Mouse (Mus musculus) neural tube, embryonic 11.5 days (tissue): ENCODE data around the gene Cactin. TPM values are rescaled to one million over a fixed set of nuclear protein-coding genes. Genes with fewer than 3 reads are reported as not detected.

Experiments used
- ATAC-seq: fragments of 200-750 bp; cut with Nextera tagmentation; 2 replicates; pipeline ENCODE4 v1.8.0; 2017; ENCODE audit warnings: moderate number of reproducible peaks, mild to moderate bottlenecking, moderate TSS enrichment, moderate library complexity; ENCODE audit not compliant: insufficient read depth, low FRiP score, low TSS enrichment
- DNase-seq: peaks from one replicate; pipeline ENCODE4 v3.0.0-alpha.2; 2015; ENCODE audit warnings: low spot score
- H3K27ac ChIP-seq: fragments of 300-500 bp; sonication (generic); 2 replicates; pipeline ENCODE4 v1.5.1; 2014; ENCODE audit warnings: low read depth, mild to moderate bottlenecking, low read length
- H3K27me3 ChIP-seq: fragments of 300-500 bp; sonication (generic); 2 replicates; pipeline ENCODE4 v1.6.1; 2014; ENCODE audit warnings: mild to moderate bottlenecking, low read length, mixed read lengths; ENCODE audit not compliant: control insufficient read depth, insufficient read depth
- H3K36me3 ChIP-seq: fragments of 300-500 bp; sonication (generic); 2 replicates; pipeline ENCODE4 v1.6.1; 2014; ENCODE audit warnings: mild to moderate bottlenecking, low read length, moderate library complexity, mixed read lengths; ENCODE audit not compliant: control insufficient read depth, insufficient read depth
- H3K4me1 ChIP-seq: fragments of 300-500 bp; sonication (generic); 2 replicates; pipeline ENCODE4 v1.6.1; 2014; ENCODE audit warnings: low read length, mixed read lengths; ENCODE audit not compliant: control insufficient read depth, insufficient read depth
- H3K4me2 ChIP-seq: fragments of 300-500 bp; sonication (generic); 2 replicates; pipeline ENCODE4 v1.6.1; 2014; ENCODE audit warnings: low read depth, mild to moderate bottlenecking, moderate library complexity
- H3K4me3 ChIP-seq: fragments of 300-500 bp; sonication (generic); 2 replicates; pipeline ENCODE4 v1.5.1; 2014; ENCODE audit warnings: low read depth, low read length
- H3K9ac ChIP-seq: fragments of 300-500 bp; sonication (generic); 2 replicates; pipeline ENCODE4 v1.6.1; 2014; ENCODE audit warnings: mild to moderate bottlenecking, low read length
- H3K9me3 ChIP-seq: fragments of 300-500 bp; sonication (generic); 2 replicates; pipeline ENCODE4 v1.6.1; 2016; ENCODE audit warnings: low read length; ENCODE audit not compliant: control insufficient read depth
- WGBS: fragments of 180-500 bp; shearing (Covaris S2); extraction: QIAGEN DNeasy Blood & Tissue Kit; methylation state at CpG from one replicate; pipeline ENCODE4 v1.1.7; 2014; 5-methylcytosine and 5-hydroxymethylcytosine counted together
- polyA plus RNA-seq: library from polyadenylated mRNA; unstranded; fragments of >200 nt; fragmentation: Nextera tagmentation; extraction: Ambion mirVana; gene quantifications from 2 replicates; pipeline ENCODE4 v1.2.1, GENCODE M21; 2014

The Cactin gene
- polyA plus RNA-seq: 39.4 and 46.2 TPM in 2 replicates

GRCm38 (mm10) chr10:81320550-81321347, at the start of gene Cactin:
Cactin (plus strand) TSS chr10:81321103.
- H3K9me3 ChIP-seq: no peaks in the 10 kb centered on the region
- DNase-seq (peak; percentile 99), ATAC-seq (peak; percentile 91)
- peaks cover 18% of the 10 kb centered on the region for H3K4me1 ChIP-seq
- peak within 1 kb of the TSS; percentile 56 for H3K9ac ChIP-seq
- H3K36me3 ChIP-seq: peaks cover 34% of the 10 kb centered on the region
- H3K4me2 ChIP-seq: peak within 1 kb of the TSS; percentile 77
- no peaks in the 10 kb centered on the region for H3K27me3 ChIP-seq
- H3K4me3 ChIP-seq: peak within 1 kb of the TSS; percentile 69
- WGBS: under 1% methylated on average over 68 of the region's 68 CpGs
- peak within 1 kb of the TSS; percentile 75 for H3K27ac ChIP-seq

GRCm38 (mm10) chr10:81272356-81272755, 48.5 kb upstream of the Cactin start:
- ATAC-seq (no peak), DNase-seq (no peak)
- WGBS: 94% methylated on average over 21 of the region's 21 CpGs
- no peak overlapping the region for H3K27ac ChIP-seq
- H3K4me3 ChIP-seq: no peak overlapping the region
- H3K9ac ChIP-seq: no peak overlapping the region
- H3K27me3 ChIP-seq: no peaks in the 10 kb centered on the region
- no peak overlapping the region for H3K4me2 ChIP-seq
- no peaks in the 10 kb centered on the region for H3K9me3 ChIP-seq
- peaks cover 12% of the 10 kb centered on the region for H3K36me3 ChIP-seq
- peaks cover 6% of the 10 kb centered on the region; the same call in 1 of the 2 replicates for H3K4me1 ChIP-seq

- Histone ChIP-seq H3K9ac (no peak overlapping the region), H3K9me3 (no peaks in the 10 kb centered on the region), H3K27me3 (no peaks in the 10 kb centered on the region), H3K27ac (no peak overlapping the region), H3K4me1 (peaks cover 1% of the 10 kb centered on the region; the same call in 1 of the 2 replicates), H3K4me3 (no peak overlapping the region), H3K4me2 (no peak overlapping the region), H3K36me3 (peaks cover 12% of the 10 kb centered on the region)
- DNase-seq (no peak), ATAC-seq (no peak)
- WGBS: 94% methylated on average over 19 of the region's 19 CpGs
Observed at GRCm38 (mm10) chr10:81273842-81274241, 47.1 kb upstream of the Cactin start.

- Histone ChIP-seq H3K27ac (no peak overlapping the region), H3K4me1 (no peaks in the 10 kb centered on the region), H3K36me3 (no peaks in the 10 kb centered on the region; the same call in 1 of the 2 replicates), H3K9me3 (no peaks in the 10 kb centered on the region), H3K4me3 (no peak overlapping the region), H3K4me2 (no peak overlapping the region), H3K9ac (no peak overlapping the region), H3K27me3 (0 out of 2 replicates have a peak, but pooled peaks cover 3% of the 10 kb centered on the region)
- 70% methylated on average over 22 of the region's 22 CpGs for WGBS
- no peak for DNase-seq
- no peak for ATAC-seq
Observed at GRCm38 (mm10) chr10:81277676-81278075, 43.2 kb upstream of the Cactin start.

- Histone ChIP-seq H3K4me1 (no peaks in the 10 kb centered on the region), H3K9ac (no peak overlapping the region), H3K9me3 (no peaks in the 10 kb centered on the region), H3K27me3 (peaks cover 20% of the 10 kb centered on the region), H3K27ac (no peak overlapping the region), H3K4me3 (no peak overlapping the region), H3K36me3 (no peaks in the 10 kb centered on the region), H3K4me2 (no peak overlapping the region)
- ATAC-seq: no peak
- WGBS: 40% methylated on average over 10 of the region's 10 CpGs
- DNase-seq: no peak
Observed at GRCm38 (mm10) chr10:81279496-81279895, 41.4 kb upstream of the Cactin start.

GRCm38 (mm10) chr10:81284189-81284588, 36.7 kb upstream of the Cactin start:
- ATAC-seq: no peak
- H3K4me2 ChIP-seq: no peak overlapping the region
- no peak overlapping the region for H3K27ac ChIP-seq
- WGBS: 58% methylated on average over 6 of the region's 6 CpGs
- no peaks in the 10 kb centered on the region; the same call in 1 of the 2 replicates for H3K4me1 ChIP-seq
- no peak for DNase-seq
- H3K4me3 ChIP-seq: no peak overlapping the region
- no peaks in the 10 kb centered on the region for H3K9me3 ChIP-seq
- H3K9ac ChIP-seq: no peak overlapping the region; the same call in 1 of the 2 replicates
- H3K27me3 ChIP-seq: peaks cover 32% of the 10 kb centered on the region
- H3K36me3 ChIP-seq: no peaks in the 10 kb centered on the region

- WGBS: 10% methylated on average over 17 of the region's 17 CpGs
- DNase-seq: no peak
- no peaks in the 10 kb centered on the region; the same call in 1 of the 2 replicates for H3K4me1 ChIP-seq
- no peak overlapping the region; the same call in 1 of the 2 replicates for H3K4me3 ChIP-seq
- no peaks in the 10 kb centered on the region for H3K36me3 ChIP-seq
- no peak for ATAC-seq
- no peaks in the 10 kb centered on the region for H3K9me3 ChIP-seq
- no peak overlapping the region for H3K27ac ChIP-seq
- H3K27me3 ChIP-seq: peaks cover 34% of the 10 kb centered on the region
- no peak overlapping the region for H3K4me2 ChIP-seq
- H3K9ac ChIP-seq: no peak overlapping the region
Observed at GRCm38 (mm10) chr10:81284719-81285118, 36.2 kb upstream of the Cactin start.

- Histone ChIP-seq H3K36me3 (no peaks in the 10 kb centered on the region), H3K9ac (peak overlapping the region; percentile 61), H3K9me3 (no peaks in the 10 kb centered on the region), H3K27ac (no peak overlapping the region), H3K4me1 (no peaks in the 10 kb centered on the region; the same call in 1 of the 2 replicates), H3K4me2 (peak overlapping the region; percentile 69), H3K27me3 (peaks cover 43% of the 10 kb centered on the region), H3K4me3 (peak overlapping the region; percentile 41)
- 2% methylated on average over 54 of the region's 54 CpGs for WGBS
- ATAC-seq (peak; percentile 80), DNase-seq (peak; percentile 93)
Observed at GRCm38 (mm10) chr10:81285694-81286450, 35.0 kb upstream of the Cactin start.
